Mouse (Mus musculus): ENCODE measurements around the gene Rab10. TPM values are rescaled to one million over a fixed set of nuclear protein-coding genes. Genes with fewer than 3 reads are reported as not detected.
A peak's percentile ranks its signal among the peaks of the same experiment; 100 is the strongest.

Gene Rab10
- polyA plus RNA-seq, 2 experiments: 28.7 to 42.1 TPM

GRCm38 (mm10) chr12:3291038-3291437, 18.7 kb downstream of the Rab10 start:
- peak; percentile 75 for ATAC-seq (ENCODE audit: insufficient read depth)
- no peak overlapping the region for H3K4me3 ChIP-seq (ENCODE audit: insufficient read depth in 1 of 2, low read depth in 2 of 2, low read length in 2 of 2)
- H3K4me2 ChIP-seq (ENCODE audit: low read depth): peak overlapping the region; percentile 47
- no peaks in the 10 kb centered on the region for H3K27me3 ChIP-seq (ENCODE audit: control insufficient read depth, insufficient read depth, low read length)
- TF ChIP-seq EP300 (IDR thresholded peaks at IDR 0.05; ENCODE audit: low read depth): no peak
- peak overlapping the region; percentile 72 for H3K27ac ChIP-seq
- no peaks in the 10 kb centered on the region for H3K9me3 ChIP-seq (ENCODE audit: control insufficient read depth, low read length)
- peak in 2 of 3 experiments; percentile 59 for DNase-seq (ENCODE audit: low read depth in 3 of 3, low spot score in 3 of 3)
- H3K36me3 ChIP-seq (replicated peaks; ENCODE audit: control insufficient read depth, insufficient read depth, low read depth): peaks cover 3% of the 10 kb centered on the region
- H3K9ac ChIP-seq (replicated peaks): 0 out of 2 replicates have a peak overlapping the region, but pooled peaks have one; percentile 1
- 43% methylated on average over 4 of the region's 4 CpGs for WGBS (ENCODE audit: insufficient replicate concordance)
- H3K4me1 ChIP-seq (replicated peaks; ENCODE audit: control insufficient read depth in 2 of 2, insufficient read depth in 2 of 2, low read length in 1 of 2): peaks cover 71 to 84% of the 10 kb centered on the region in 2 experiments

- DNase-seq (ENCODE audit: low read depth in 3 of 3, low spot score in 3 of 3) (no peak), ATAC-seq (ENCODE audit: insufficient read depth) (peak; percentile 31)
- peaks cover 3% of the 10 kb centered on the region for H3K36me3 ChIP-seq (replicated peaks; ENCODE audit: control insufficient read depth, insufficient read depth, low read depth)
- peak overlapping the region; percentile 60 for H3K9ac ChIP-seq (replicated peaks)
- WGBS (ENCODE audit: insufficient replicate concordance): 65% methylated on average over 1 of the region's 1 CpGs
- H3K27ac ChIP-seq: peak overlapping the region; percentile 83
- TF ChIP-seq EP300 (IDR thresholded peaks at IDR 0.05; ENCODE audit: low read depth) (no peak), CTCF (IDR thresholded peaks at IDR 0.05; ENCODE audit: low read depth) (no peak)
- H3K9me3 ChIP-seq (ENCODE audit: control insufficient read depth, low read length): no peaks in the 10 kb centered on the region
- H3K27me3 ChIP-seq (ENCODE audit: control insufficient read depth, insufficient read depth, low read length): no peaks in the 10 kb centered on the region
- peaks cover 74 to 86% of the 10 kb centered on the region in 2 experiments for H3K4me1 ChIP-seq (replicated peaks; ENCODE audit: control insufficient read depth in 2 of 2, insufficient read depth in 2 of 2, low read length in 1 of 2)
- no peak overlapping the region; a peak in 1 of 4 replicates for H3K4me3 ChIP-seq (ENCODE audit: insufficient read depth in 1 of 2, low read depth in 2 of 2, low read length in 2 of 2)
- H3K4me2 ChIP-seq (ENCODE audit: low read depth): peak overlapping the region; percentile 66
These were observed 21.3 kb downstream of the Rab10 start for GRCm38 (mm10) chr12:3288440-3288839.

- Histone ChIP-seq H3K4me3 (ENCODE audit: insufficient read depth in 1 of 2, low read depth in 2 of 2, low read length in 2 of 2) (no peak overlapping the region), H3K27ac (peak overlapping the region; percentile 87), H3K4me2 (ENCODE audit: low read depth) (peak overlapping the region; percentile 49), H3K9ac (replicated peaks) (peak overlapping the region; percentile 33), H3K4me1 (replicated peaks; ENCODE audit: control insufficient read depth in 2 of 2, insufficient read depth in 2 of 2, low read length in 1 of 2) (peaks cover 67 to 77% of the 10 kb centered on the region in 2 experiments), H3K9me3 (ENCODE audit: control insufficient read depth, low read length) (no peaks in the 10 kb centered on the region), H3K27me3 (ENCODE audit: control insufficient read depth, insufficient read depth, low read length) (no peaks in the 10 kb centered on the region), H3K36me3 (replicated peaks; ENCODE audit: control insufficient read depth, insufficient read depth, low read depth) (peaks cover 3% of the 10 kb centered on the region)
- TF ChIP-seq EP300 (IDR thresholded peaks at IDR 0.05; ENCODE audit: low read depth) (no peak), CTCF (IDR thresholded peaks at IDR 0.05; ENCODE audit: low read depth) (no peak)
- ATAC-seq (ENCODE audit: insufficient read depth): peak; percentile 64; the same call in 1 of the 2 replicates
- DNase-seq (ENCODE audit: low read depth in 3 of 3, low spot score in 3 of 3): no peak
- 8% methylated on average over 1 of the region's 1 CpGs for WGBS (ENCODE audit: insufficient replicate concordance)
These were observed 23.9 kb downstream of the Rab10 start for GRCm38 (mm10) chr12:3285919-3286318.

GRCm38 (mm10) chr12:3285377-3285776, 24.4 kb downstream of the Rab10 start:
- ATAC-seq (ENCODE audit: insufficient read depth): peak; percentile 81
- H3K9ac ChIP-seq (replicated peaks): peak overlapping the region; percentile 77
- peak overlapping the region; percentile 89 for H3K27ac ChIP-seq

GRCm38 (mm10) chr12:3284463-3284862, 25.3 kb downstream of the Rab10 start:
- DNase-seq (ENCODE audit: low read depth in 3 of 3, low spot score in 3 of 3) (no peak), ATAC-seq (ENCODE audit: insufficient read depth) (no peak)
- peak overlapping the region; percentile 85 for H3K4me2 ChIP-seq (ENCODE audit: low read depth)
- H3K27me3 ChIP-seq (ENCODE audit: control insufficient read depth, insufficient read depth, low read length): no peaks in the 10 kb centered on the region
- peak overlapping the region; percentile 89 for H3K27ac ChIP-seq
- H3K9ac ChIP-seq (replicated peaks): peak overlapping the region; percentile 77; the same call in 1 of the 2 replicates
- TF ChIP-seq EP300 (IDR thresholded peaks at IDR 0.05; ENCODE audit: low read depth) (no peak), CTCF (IDR thresholded peaks at IDR 0.05; ENCODE audit: low read depth) (no peak)
- 56% methylated on average over 2 of the region's 2 CpGs for WGBS (ENCODE audit: insufficient replicate concordance)
- no peak overlapping the region; a peak in 1 of 4 replicates for H3K4me3 ChIP-seq (ENCODE audit: insufficient read depth in 1 of 2, low read depth in 2 of 2, low read length in 2 of 2)
- H3K36me3 ChIP-seq (replicated peaks; ENCODE audit: control insufficient read depth, insufficient read depth, low read depth): no peaks in the 10 kb centered on the region; the same call in 1 of the 2 replicates
- no peaks in the 10 kb centered on the region for H3K9me3 ChIP-seq (ENCODE audit: control insufficient read depth, low read length)
- peaks cover 61 to 65% of the 10 kb centered on the region in 2 experiments for H3K4me1 ChIP-seq (replicated peaks; ENCODE audit: control insufficient read depth in 2 of 2, insufficient read depth in 2 of 2, low read length in 1 of 2)

More at GRCm38 (mm10) chr12:3285377-3285776, 24.4 kb downstream of the Rab10 start:
- H3K27me3 ChIP-seq (ENCODE audit: control insufficient read depth, insufficient read depth, low read length): no peaks in the 10 kb centered on the region
- DNase-seq (ENCODE audit: low read depth in 3 of 3, low spot score in 3 of 3): peak; percentile 89 to 91 (median 89)
- 14% methylated on average over 6 of the region's 6 CpGs for WGBS (ENCODE audit: insufficient replicate concordance)
- H3K9me3 ChIP-seq (ENCODE audit: control insufficient read depth, low read length): no peaks in the 10 kb centered on the region
- H3K4me1 ChIP-seq (replicated peaks; ENCODE audit: control insufficient read depth in 2 of 2, insufficient read depth in 2 of 2, low read length in 1 of 2): peaks cover 63 to 71% of the 10 kb centered on the region in 2 experiments
- H3K4me2 ChIP-seq (ENCODE audit: low read depth): peak overlapping the region; percentile 85
- H3K4me3 ChIP-seq (ENCODE audit: insufficient read depth in 1 of 2, low read depth in 2 of 2, low read length in 2 of 2): peak overlapping the region; percentile 33 to 37
- no peaks in the 10 kb centered on the region for H3K36me3 ChIP-seq (replicated peaks; ENCODE audit: control insufficient read depth, insufficient read depth, low read depth)
- TF ChIP-seq EP300 (IDR thresholded peaks at IDR 0.05; ENCODE audit: low read depth): peak; percentile 95
- TF ChIP-seq CTCF (IDR thresholded peaks at IDR 0.05; ENCODE audit: low read depth): no peak
